22 mouse cellular contexts compared by ENCODE assay signal in the genomic region with DNA sequence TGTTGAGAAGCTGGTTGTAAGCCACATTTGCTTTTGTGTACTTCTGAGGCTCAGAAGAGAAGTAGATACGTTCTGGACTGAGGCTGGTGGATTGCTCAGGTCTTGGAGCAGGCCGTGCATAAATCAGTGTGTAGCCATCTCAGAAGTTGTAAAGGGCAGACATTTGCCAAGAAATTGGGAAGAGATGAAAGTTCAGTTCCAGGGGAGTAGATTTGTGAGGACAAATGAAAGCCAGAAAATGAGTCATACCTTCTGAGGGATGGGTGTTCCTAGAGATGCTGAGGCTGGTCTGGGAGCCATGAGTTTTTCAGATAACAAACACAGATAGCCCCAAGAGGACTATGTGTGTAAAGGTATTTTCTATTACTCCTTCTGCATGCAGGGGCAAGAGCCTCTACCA.
DNase-seq lines count a peak whose midpoint lies in the region; ATAC-seq lines count a peak whose summit lies in the region.
"Had no signal": no experiment of that assay in that cellular context is flagged by ENCODE, and none has a peak within 500 bp of the region (broad histone marks: within the 10 kb centered on the region; RNA-seq: fewer than 3 reads in every experiment).

No protein-coding gene starts in this region.

- WGBS in intestine, embryonic 15.5 days, result 39% methylated on average over 2 of the region's 2 CpGs
- 56% methylated on average over 2 of the region's 2 CpGs for WGBS in intestine, embryonic 16.5 days

- 0 out of 2 replicates have a peak, but pooled peaks cover 2% of the 10 kb centered on the region for H3K4me1 ChIP-seq in intestine, embryonic 15.5 days (replicated peaks)
- 0 out of 2 replicates have a peak, but pooled peaks cover 2% of the 10 kb centered on the region for H3K4me1 ChIP-seq in intestine, embryonic 16.5 days (ENCODE audit: control insufficient read depth, insufficient read depth, low read length)
- H3K4me1 ChIP-seq: forebrain, embryonic 13.5 days; midbrain, embryonic 10.5 days; neural tube, embryonic 12.5 days had no signal

- intact Hi-C loops in heart, postnatal 36 days (cut with DNase I), result no loop called here

- ATAC-seq in intestine, embryonic 15.5 days, result 0 out of 2 replicates have a peak, but pooled peaks have one; percentile 39
- ATAC-seq in intestine, embryonic 16.5 days, result no peak
- ATAC-seq: forebrain, embryonic 13.5 days; hindbrain, embryonic 16.5 days had no signal

- H3K4me3 ChIP-seq in intestine, embryonic 15.5 days (replicated peaks), result no peak overlapping the region
- no peak overlapping the region for H3K4me3 ChIP-seq in intestine, embryonic 16.5 days (ENCODE audit: low read length)
- H3K4me3 ChIP-seq: forebrain, embryonic 13.5 days; lung, embryonic 15.5 days; midbrain, embryonic 10.5 days; myocyte; neural tube, embryonic 12.5 days had no signal

- H3K27me3 ChIP-seq in intestine, embryonic 15.5 days (replicated peaks), result no peaks in the 10 kb centered on the region
- H3K27me3 ChIP-seq in intestine, embryonic 16.5 days (replicated peaks; ENCODE audit: control insufficient read depth, insufficient read depth, low read length), result no peaks in the 10 kb centered on the region
- H3K27me3 ChIP-seq: CH12.LX; forebrain, embryonic 13.5 days; lung, embryonic 15.5 days; neural tube, embryonic 12.5 days had no signal

- H3K4me2 ChIP-seq in intestine, embryonic 15.5 days (replicated peaks), result no peak overlapping the region
- H3K4me2 ChIP-seq in intestine, embryonic 16.5 days (ENCODE audit: low read depth, low read length), result no peak overlapping the region
- H3K4me2 ChIP-seq: forebrain, embryonic 13.5 days; lung, embryonic 15.5 days; neural tube, embryonic 12.5 days had no signal

- DNase-seq in urinary bladder, postnatal 14 days (ENCODE audit: low spot score), result peak; percentile 13
- DNase-seq in urinary bladder, postnatal 25 days (ENCODE audit: low spot score), result no peak
- peak; percentile 7 for DNase-seq in fibroblast of lung, adult 2 months (ENCODE audit: low read depth)
- DNase-seq in heart, postnatal 36 days, result no peak
- DNase-seq: cerebellum, adult 18-20 months; cerebellum, postnatal 10 days; gastrocnemius, postnatal 14 days; heart, postnatal 14 days; kidney, adult 9 months; kidney, postnatal 14 days; liver; right cerebral cortex, adult 18-20 months; thymus, postnatal 4 days had no signal

- H3K9me3 ChIP-seq in intestine, embryonic 15.5 days, result no peaks in the 10 kb centered on the region
- H3K9me3 ChIP-seq in intestine, embryonic 16.5 days (ENCODE audit: control insufficient read depth, low read length), result no peaks in the 10 kb centered on the region
- H3K9me3 ChIP-seq: forebrain, embryonic 13.5 days; lung, embryonic 15.5 days; midbrain, embryonic 10.5 days; neural tube, embryonic 12.5 days had no signal

- H3K9ac ChIP-seq in intestine, embryonic 15.5 days, result no peak overlapping the region
- H3K9ac ChIP-seq in intestine, embryonic 16.5 days (ENCODE audit: low read depth, low read length), result no peak overlapping the region
- H3K9ac ChIP-seq: forebrain, embryonic 13.5 days; lung, embryonic 15.5 days; neural tube, embryonic 12.5 days had no signal

- H3K36me3 ChIP-seq in intestine, embryonic 15.5 days, result no peaks in the 10 kb centered on the region
- no peaks in the 10 kb centered on the region for H3K36me3 ChIP-seq in intestine, embryonic 16.5 days (ENCODE audit: control insufficient read depth, insufficient read depth, low read length)
- H3K36me3 ChIP-seq: lung, embryonic 15.5 days; midbrain, embryonic 10.5 days; neural tube, embryonic 12.5 days had no signal

- no peak overlapping the region for H3K27ac ChIP-seq in intestine, embryonic 15.5 days
- no peak overlapping the region for H3K27ac ChIP-seq in intestine, embryonic 16.5 days (ENCODE audit: low read length)
- H3K27ac ChIP-seq: forebrain, embryonic 13.5 days; lung, embryonic 15.5 days; midbrain, embryonic 10.5 days; neural tube, embryonic 12.5 days had no signal

Comparison
In these comparisons a context has a peak if more than half of its experiments do, and no peak if none do; other contexts are left out.
1. DNase-seq: peak in urinary bladder, postnatal 14 days (single experiment) and fibroblast of lung, adult 2 months (single experiment); none in urinary bladder, postnatal 25 days (single experiment) and heart, postnatal 36 days (0 of 2).